Mouse (Mus musculus) heart, postnatal 0 days (tissue): Measurements from ENCODE around the gene Pcsk4.

Source experiments
- CTCF ChIP-seq: IDR thresholded peaks from 2 replicates; pipeline ENCODE4 v1.5.1; 2016; ENCODE audit warnings: antibody characterized with exemption, control low read depth, low read depth
- EP300 ChIP-seq: IDR thresholded peaks from 2 replicates; pipeline ENCODE4 v1.6.1; 2016; ENCODE audit warnings: antibody characterized with exemption, low read depth

GRCm38 (mm10) chr10:80344131-80344661, 14.9 kb upstream of the Pcsk4 start:
- TF ChIP-seq CTCF (no peak), EP300 (no peak)
